Mouse (Mus musculus) liver, embryonic 14.5 days (tissue): ENCODE data around the gene Lad1.

Source experiments
- CTCF ChIP-seq: IDR thresholded peaks from 2 replicates; pipeline ENCODE4 v1.5.1; 2016; ENCODE audit warnings: antibody characterized with exemption, low read depth, control low read depth
- EP300 ChIP-seq: IDR thresholded peaks from 2 replicates; pipeline ENCODE4 v1.6.1; 2016; ENCODE audit warnings: antibody characterized with exemption, low read depth

DNA sequence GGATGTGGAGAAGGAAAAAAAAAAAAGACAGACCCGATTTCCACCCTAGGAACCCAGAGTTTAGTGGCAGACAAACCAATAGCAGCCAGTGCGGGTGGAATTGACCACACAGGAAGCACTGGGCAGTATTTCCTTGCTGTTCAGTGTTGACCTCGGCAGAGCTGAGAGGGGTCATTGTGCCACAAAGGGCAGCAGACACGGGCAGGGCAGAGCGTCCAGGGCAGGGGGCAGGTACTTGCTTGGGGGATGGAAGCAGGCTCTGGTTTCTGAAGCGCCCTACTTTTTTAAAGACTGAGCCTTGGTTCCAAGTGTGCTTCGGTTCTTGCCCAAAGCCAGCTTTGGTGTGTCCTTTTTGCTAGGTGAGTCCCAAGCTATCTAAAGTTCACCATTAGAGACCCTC, 48.2 kb upstream of the Lad1 start:
- no peak for TF ChIP-seq EP300
- TF ChIP-seq CTCF = no peak
